Mouse (Mus musculus) heart, postnatal 0 days (tissue): Measurements from ENCODE around the gene Fsd1l. TPM values are rescaled to one million over a fixed set of nuclear protein-coding genes. Genes with fewer than 3 reads are reported as not detected.
A peak's percentile ranks its signal among the peaks of the same experiment; 100 is the strongest.

Experiments
- ATAC-seq: fragments of 200-750 bp; cut with Nextera tagmentation; 2 replicates; pipeline ENCODE4 v1.8.0; 2017; ENCODE audit warnings: low read depth, moderate number of reproducible peaks, moderate library complexity; ENCODE audit not compliant: insufficient read depth
- DNase-seq: peaks from one replicate; pipeline ENCODE4 v3.0.0-alpha.2; 2016; ENCODE audit warnings: low spot score
- H3K27ac ChIP-seq: fragments of 300-500 bp; sonication (generic); 2 replicates; pipeline ENCODE4 v1.5.1; 2014; ENCODE audit warnings: low read depth, mild to moderate bottlenecking
- H3K27me3 ChIP-seq: fragments of 300-500 bp; sonication (generic); 2 replicates; pipeline ENCODE4 v1.6.1; 2014; ENCODE audit warnings: low read length, mixed read lengths; ENCODE audit not compliant: control insufficient read depth, insufficient read depth
- H3K36me3 ChIP-seq: fragments of 300-500 bp; sonication (generic); replicated peaks from 2 replicates; pipeline ENCODE4 v1.6.1; 2014; ENCODE audit warnings: low read length, mixed read lengths; ENCODE audit not compliant: control insufficient read depth, insufficient read depth
- H3K4me1 ChIP-seq: fragments of 300-500 bp; sonication (generic); 2 replicates; pipeline ENCODE4 v1.6.1; 2014; ENCODE audit warnings: antibody characterized with exemption; ENCODE audit not compliant: control insufficient read depth, insufficient read depth
- H3K4me2 ChIP-seq: fragments of 300-500 bp; sonication (generic); 2 replicates; pipeline ENCODE4 v1.6.1; 2014; ENCODE audit warnings: low read depth, mild to moderate bottlenecking, low read length, moderate library complexity
- H3K4me3 ChIP-seq: fragments of 300-500 bp; sonication (generic); 2 replicates; pipeline ENCODE4 v1.5.1; 2014; ENCODE audit warnings: low read depth, low read length
- H3K9ac ChIP-seq: fragments of 300-500 bp; sonication (generic); replicated peaks from 2 replicates; pipeline ENCODE4 v1.6.1; 2014; ENCODE audit warnings: low read depth, low read length, mixed read lengths
- H3K9me3 ChIP-seq: fragments of 300-500 bp; sonication (generic); replicated peaks from 2 replicates; pipeline ENCODE4 v1.6.1; 2016; ENCODE audit warnings: low read length; ENCODE audit not compliant: control insufficient read depth
- CTCF ChIP-seq: IDR thresholded peaks from 2 replicates; pipeline ENCODE4 v1.5.1; 2016; ENCODE audit warnings: antibody characterized with exemption, control low read depth, low read depth
- EP300 ChIP-seq: IDR thresholded peaks from 2 replicates; pipeline ENCODE4 v1.6.1; 2016; ENCODE audit warnings: antibody characterized with exemption, low read depth
- WGBS: fragments of 180-500 bp; shearing (Covaris S2); extraction: QIAGEN DNeasy Blood & Tissue Kit; methylation state at CpG from one replicate; pipeline ENCODE4 v1.1.7; 2014; 5-methylcytosine and 5-hydroxymethylcytosine counted together
- polyA plus RNA-seq: library from polyadenylated mRNA; unstranded; fragments of >200 nt; fragmentation: Nextera tagmentation; extraction: Ambion mirVana; gene quantifications from 2 replicates; pipeline ENCODE4 v1.2.1, GENCODE M21; 2015
- total RNA-seq: library from RNA; depleted of rRNA; stranded (reverse); fragments of >200 nt; gene quantifications from 2 replicates; pipeline ENCODE4 v1.2.3, GENCODE M21; 2014; ENCODE audit warnings: low replicate concordance; rRNA removed

The Fsd1l gene
- total and polyA plus RNA-seq, 2 experiments from 2014 or later, result 6.3 to 7.0 TPM

- Histone ChIP-seq H3K9ac (no peak overlapping the region), H3K9me3 (no peaks in the 10 kb centered on the region), H3K4me2 (no peak overlapping the region), H3K27ac (no peak overlapping the region), H3K36me3 (peaks cover 32% of the 10 kb centered on the region), H3K27me3 (no peaks in the 10 kb centered on the region), H3K4me3 (no peak overlapping the region), H3K4me1 (no peaks in the 10 kb centered on the region)
- TF ChIP-seq CTCF (no peak), EP300 (no peak)
- DNase-seq (no peak), ATAC-seq (no peak)
Measured at GRCm38 (mm10) chr4:53749831-53750230, 118.6 kb downstream of the Fsd1l start.

DNA sequence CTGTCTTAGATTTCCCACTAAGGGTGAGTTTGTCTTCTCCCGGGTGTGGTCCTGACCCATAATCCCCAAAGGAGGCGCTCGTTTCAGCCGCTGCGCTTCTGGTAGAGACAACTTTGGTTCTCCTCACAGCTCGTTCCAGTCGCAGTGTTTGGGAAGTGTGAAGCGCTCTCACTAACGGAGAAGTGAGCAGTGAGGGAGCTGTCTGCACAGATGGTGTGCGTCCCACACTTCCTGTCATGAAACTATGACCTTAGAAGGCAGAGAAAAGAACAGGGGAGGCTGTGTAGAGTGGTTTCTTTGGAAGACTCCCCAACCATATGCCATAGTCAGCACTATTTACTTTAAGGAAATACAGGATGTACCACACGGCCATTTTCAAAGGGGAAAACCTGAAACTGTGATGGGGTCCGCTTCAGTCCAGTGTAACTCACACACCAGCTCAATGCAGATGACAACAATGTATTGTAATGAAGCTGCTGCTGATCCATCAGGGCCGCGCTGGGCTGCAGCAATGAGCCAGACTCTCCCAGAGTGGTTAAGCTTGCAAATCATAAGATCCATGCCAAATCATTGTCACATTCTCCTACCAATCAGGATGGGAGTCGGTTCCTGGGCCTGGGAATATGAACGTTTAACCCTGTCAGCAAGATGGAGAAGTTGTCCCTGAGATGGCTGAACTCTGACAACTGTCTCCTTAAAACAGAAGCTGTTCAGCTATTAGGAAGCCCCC lies 119.3 kb downstream of the Fsd1l start:
- H3K27ac ChIP-seq, result no peak overlapping the region
- WGBS, result 67% methylated on average over 16 of the region's 16 CpGs
- no peaks in the 10 kb centered on the region for H3K9me3 ChIP-seq
- no peaks in the 10 kb centered on the region for H3K27me3 ChIP-seq
- H3K36me3 ChIP-seq, result peaks cover 36% of the 10 kb centered on the region
- H3K9ac ChIP-seq, result no peak overlapping the region
- H3K4me3 ChIP-seq, result no peak overlapping the region
- ATAC-seq (peak; percentile 36; the same call in 1 of the 2 replicates), DNase-seq (peak; percentile 11)
- TF ChIP-seq CTCF, result no peak
- TF ChIP-seq EP300, result no peak
- H3K4me1 ChIP-seq, result no peaks in the 10 kb centered on the region
- no peak overlapping the region for H3K4me2 ChIP-seq

Other genes with a start within 250 kb of the Fsd1l start
- gene Slc44a1, start 191.1 kb upstream of the Fsd1l start, total RNA-seq, result 34.4 and 37.1 TPM in 2 replicates
- 15.4 and 15.7 TPM in 2 replicates for gene Slc44a1, start 191.1 kb upstream of the Fsd1l start, polyA plus RNA-seq
- 6.9 and 7.2 TPM in 2 replicates for gene Fktn, start 82.5 kb downstream of the Fsd1l start, total RNA-seq
- 10.6 and 12.8 TPM in 2 replicates for gene Fktn, start 82.5 kb downstream of the Fsd1l start, polyA plus RNA-seq
- gene Tal2, start 148.2 kb downstream of the Fsd1l start, total RNA-seq, result 0.12 TPM in 1 of 2 replicates, not detected in the other
- 0.04 TPM in 1 of 2 replicates, not detected in the other for gene Tal2, start 148.2 kb downstream of the Fsd1l start, polyA plus RNA-seq
- 2.0 and 2.7 TPM in 2 replicates for gene Tmem38b, start 194.6 kb downstream of the Fsd1l start, total RNA-seq
- gene Tmem38b, start 194.6 kb downstream of the Fsd1l start, polyA plus RNA-seq, result 10.3 and 10.4 TPM in 2 replicates